Mouse (Mus musculus) thymus, adult 2 months (tissue): ENCODE measurements at regions not wholly inside any gene's neighbourhood (a gene's known extent, or its start where the extent isn't known, plus 50 kb on each side); places are given as distances from the start of the nearest gene placed in this dataset.

Experiments used
- CTCF ChIP-seq: fragments of 200-500 bp; IDR thresholded peaks from 2 replicates; pipeline ENCODE4 v1.5.1; 2012; ENCODE audit warnings: mild to moderate bottlenecking, control low read depth, low read length, moderate library complexity, borderline replicate concordance; ENCODE audit not compliant: control insufficient read depth, poor library complexity, insufficient read depth; ENCODE audit errors: extremely low read depth
- POLR2A ChIP-seq: fragments of 200-500 bp; IDR thresholded peaks from 2 replicates; pipeline ENCODE4 v1.6.1; 2012; ENCODE audit warnings: mild to moderate bottlenecking, low read length, control low read depth, moderate library complexity; ENCODE audit not compliant: control insufficient read depth, poor library complexity, insufficient read depth; ENCODE audit errors: extremely low read depth

DNA sequence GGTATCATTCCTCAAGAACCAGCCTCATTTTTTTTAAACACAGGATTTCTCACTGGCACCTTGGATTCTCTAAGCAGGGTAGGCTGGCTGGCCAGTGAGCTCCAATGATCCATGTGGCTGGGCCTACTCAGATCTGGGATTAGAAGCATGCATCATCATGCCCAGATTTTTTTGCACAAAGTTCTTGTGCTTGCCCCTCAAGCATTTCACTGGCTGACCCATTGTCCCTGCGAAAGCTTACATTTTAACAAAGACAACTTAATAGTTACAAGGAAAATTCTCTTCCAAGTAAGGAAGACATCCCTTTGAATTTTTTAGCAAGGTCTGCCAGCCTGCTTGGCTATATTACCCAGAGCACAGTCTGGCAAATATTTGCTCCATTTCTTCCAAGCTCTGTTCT, 177.4 kb upstream of the Ddx18 start:
- TF ChIP-seq CTCF (no peak), POLR2A (no peak)
